Mouse (Mus musculus): ENCODE data around the gene Adgrg1. TPM values are rescaled to one million over a fixed set of nuclear protein-coding genes. Genes with fewer than 3 reads are reported as not detected.
A peak's percentile ranks its signal among the peaks of the same experiment; 100 is the strongest.

Adgrg1 gene
- total and polyA plus RNA-seq, 2 experiments: 0.55 to 4.2 TPM

DNA sequence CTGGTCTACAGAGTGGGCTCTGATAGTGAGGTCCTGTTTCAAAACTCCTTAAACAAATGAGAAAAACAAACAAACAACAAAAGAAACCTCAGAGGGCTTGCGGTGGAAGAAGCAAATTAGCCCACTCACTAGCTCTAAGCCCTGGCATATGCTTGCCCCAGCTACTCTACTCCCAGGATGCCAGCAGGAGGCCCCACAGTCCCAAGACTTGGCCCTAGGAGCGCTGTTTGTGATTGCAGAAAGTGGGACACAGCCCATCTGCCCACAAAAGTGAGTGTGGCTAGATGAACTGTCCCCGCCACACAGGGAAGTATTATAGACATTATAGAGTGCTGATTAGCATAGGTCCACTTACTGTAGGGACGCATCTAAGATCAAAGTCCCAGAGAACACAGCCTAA is 26.1 kb upstream of the Adgrg1 start:
- no peaks in the 10 kb centered on the region for H3K4me1 ChIP-seq (ENCODE audit: control insufficient read depth, insufficient read depth, low read length)
- 87% methylated on average over 4 of the region's 4 CpGs for WGBS
- H3K79me2 ChIP-seq (ENCODE audit: control insufficient read depth, insufficient read depth, low read length): no peaks in the 10 kb centered on the region
- no peak overlapping the region for H3K27ac ChIP-seq (replicated peaks; ENCODE audit: insufficient read depth, low read depth, low read length)
- H3K36me3 ChIP-seq (ENCODE audit: control insufficient read depth, insufficient read depth, low read length): no peaks in the 10 kb centered on the region
- H3K27me3 ChIP-seq (ENCODE audit: control insufficient read depth, insufficient read depth, low read length): no peaks in the 10 kb centered on the region
- no peak for DNase-seq (ENCODE audit: extremely low read depth, low read depth, low spot score)
- no peak overlapping the region for H3K4me3 ChIP-seq (ENCODE audit: insufficient read depth, low read depth, low read length)
- no peak overlapping the region for H3K9ac ChIP-seq (ENCODE audit: low read depth, low read length)
- no peak for TF ChIP-seq CTCF (IDR thresholded peaks at IDR 0.05; ENCODE audit: low read depth, low read length)
- TF ChIP-seq POLR2A (IDR thresholded peaks at IDR 0.05; ENCODE audit: extremely low read depth, insufficient read depth, low read length): no peak

DNA sequence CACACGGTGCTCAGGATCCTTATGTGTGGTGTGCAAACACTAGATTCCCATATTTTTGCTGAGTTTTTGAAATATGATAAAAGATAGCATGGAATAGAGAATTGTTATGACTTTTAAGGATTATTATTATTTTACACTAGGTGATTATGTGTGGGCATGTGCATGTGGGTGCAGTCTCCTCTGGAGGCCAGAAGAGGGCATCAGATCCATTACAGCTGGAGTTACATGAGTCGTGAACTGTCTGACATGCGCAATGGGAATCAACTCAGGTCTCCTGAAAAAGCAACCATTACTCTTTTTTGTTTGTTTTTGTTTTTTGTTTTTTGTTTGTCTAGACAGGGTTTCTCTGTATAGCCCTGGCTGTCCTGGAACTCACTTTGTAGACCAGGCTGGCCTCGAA is 25.5 kb upstream of the Adgrg1 start:
- Histone ChIP-seq H3K36me3 (ENCODE audit: control insufficient read depth, insufficient read depth, low read length) (no peaks in the 10 kb centered on the region), H3K79me2 (ENCODE audit: control insufficient read depth, insufficient read depth, low read length) (no peaks in the 10 kb centered on the region), H3K9ac (ENCODE audit: low read depth, low read length) (no peak overlapping the region), H3K27me3 (ENCODE audit: control insufficient read depth, insufficient read depth, low read length) (no peaks in the 10 kb centered on the region), H3K4me1 (ENCODE audit: control insufficient read depth, insufficient read depth, low read length) (no peaks in the 10 kb centered on the region), H3K27ac (replicated peaks; ENCODE audit: insufficient read depth, low read depth, low read length) (no peak overlapping the region), H3K4me3 (ENCODE audit: insufficient read depth, low read depth, low read length) (no peak overlapping the region)
- WGBS: 87% methylated on average over 4 of the region's 4 CpGs
- no peak for TF ChIP-seq POLR2A (IDR thresholded peaks at IDR 0.05; ENCODE audit: extremely low read depth, insufficient read depth, low read length)
- no peak for TF ChIP-seq CTCF (IDR thresholded peaks at IDR 0.05; ENCODE audit: low read depth, low read length)
- DNase-seq (ENCODE audit: extremely low read depth, low read depth, low spot score): no peak

DNA sequence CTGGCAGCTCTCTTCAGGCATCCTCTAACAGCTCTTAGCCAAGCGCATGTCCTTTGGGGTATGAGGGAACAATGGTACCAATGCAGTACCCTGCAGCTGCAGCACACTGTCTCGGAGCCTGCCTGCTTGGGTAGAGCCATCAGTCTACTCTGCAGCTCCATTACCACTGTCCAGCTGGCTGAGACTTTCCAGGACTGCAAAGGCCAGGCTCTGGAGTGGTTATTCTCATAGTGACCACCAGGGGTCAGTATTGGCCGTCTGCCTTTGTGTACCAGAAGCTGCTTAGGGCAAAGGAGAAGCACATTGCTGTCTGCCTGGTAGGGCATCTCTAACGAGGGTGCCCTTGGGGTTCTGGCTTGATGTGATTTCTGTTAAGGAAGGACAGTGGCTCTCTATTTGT is 24.5 kb upstream of the Adgrg1 start:
- no peaks in the 10 kb centered on the region for H3K79me2 ChIP-seq (ENCODE audit: control insufficient read depth, insufficient read depth, low read length)
- H3K4me3 ChIP-seq (ENCODE audit: insufficient read depth, low read depth, low read length): no peak overlapping the region
- H3K9ac ChIP-seq (ENCODE audit: low read depth, low read length): no peak overlapping the region
- peak; percentile 40 for DNase-seq (ENCODE audit: extremely low read depth, low read depth, low spot score)
- no peaks in the 10 kb centered on the region for H3K4me1 ChIP-seq (ENCODE audit: control insufficient read depth, insufficient read depth, low read length)
- H3K27me3 ChIP-seq (ENCODE audit: control insufficient read depth, insufficient read depth, low read length): no peaks in the 10 kb centered on the region
- no peak overlapping the region for H3K27ac ChIP-seq (replicated peaks; ENCODE audit: insufficient read depth, low read depth, low read length)
- 19% methylated on average over 4 of the region's 4 CpGs for WGBS
- H3K36me3 ChIP-seq (ENCODE audit: control insufficient read depth, insufficient read depth, low read length): no peaks in the 10 kb centered on the region
- TF ChIP-seq POLR2A (IDR thresholded peaks at IDR 0.05; ENCODE audit: extremely low read depth, insufficient read depth, low read length) (no peak), CTCF (IDR thresholded peaks at IDR 0.05; ENCODE audit: low read depth, low read length) (peak; percentile 86)

DNA sequence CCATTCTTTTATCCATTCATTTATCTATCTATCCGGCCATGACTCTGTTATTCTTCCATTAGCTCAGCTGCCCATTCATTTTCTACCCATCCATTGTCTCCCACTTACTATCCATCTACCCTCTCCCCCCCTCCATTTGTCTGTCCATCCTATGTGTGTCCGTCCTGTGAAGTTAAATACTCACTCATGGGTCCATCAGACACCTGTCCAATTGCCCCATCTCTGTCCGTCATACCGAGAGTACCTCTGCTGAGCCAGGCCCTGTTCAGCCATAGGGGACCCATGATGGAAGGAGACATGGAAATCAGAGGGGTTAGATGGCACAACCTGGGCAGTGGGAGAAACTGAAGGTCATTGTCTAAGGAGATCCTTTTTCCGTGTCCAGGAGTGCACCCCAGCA is 24.1 kb upstream of the Adgrg1 start:
- H3K4me3 ChIP-seq (ENCODE audit: insufficient read depth, low read depth, low read length): no peak overlapping the region
- DNase-seq (ENCODE audit: extremely low read depth, low read depth, low spot score): no peak
- no peak overlapping the region for H3K9ac ChIP-seq (ENCODE audit: low read depth, low read length)
- H3K36me3 ChIP-seq (ENCODE audit: control insufficient read depth, insufficient read depth, low read length): no peaks in the 10 kb centered on the region
- no peaks in the 10 kb centered on the region for H3K79me2 ChIP-seq (ENCODE audit: control insufficient read depth, insufficient read depth, low read length)
- no peaks in the 10 kb centered on the region for H3K27me3 ChIP-seq (ENCODE audit: control insufficient read depth, insufficient read depth, low read length)
- TF ChIP-seq POLR2A (IDR thresholded peaks at IDR 0.05; ENCODE audit: extremely low read depth, insufficient read depth, low read length) (no peak), CTCF (IDR thresholded peaks at IDR 0.05; ENCODE audit: low read depth, low read length) (no peak)
- WGBS: 84% methylated on average over 5 of the region's 5 CpGs
- H3K27ac ChIP-seq (replicated peaks; ENCODE audit: insufficient read depth, low read depth, low read length): no peak overlapping the region
- no peaks in the 10 kb centered on the region for H3K4me1 ChIP-seq (ENCODE audit: control insufficient read depth, insufficient read depth, low read length)

DNA sequence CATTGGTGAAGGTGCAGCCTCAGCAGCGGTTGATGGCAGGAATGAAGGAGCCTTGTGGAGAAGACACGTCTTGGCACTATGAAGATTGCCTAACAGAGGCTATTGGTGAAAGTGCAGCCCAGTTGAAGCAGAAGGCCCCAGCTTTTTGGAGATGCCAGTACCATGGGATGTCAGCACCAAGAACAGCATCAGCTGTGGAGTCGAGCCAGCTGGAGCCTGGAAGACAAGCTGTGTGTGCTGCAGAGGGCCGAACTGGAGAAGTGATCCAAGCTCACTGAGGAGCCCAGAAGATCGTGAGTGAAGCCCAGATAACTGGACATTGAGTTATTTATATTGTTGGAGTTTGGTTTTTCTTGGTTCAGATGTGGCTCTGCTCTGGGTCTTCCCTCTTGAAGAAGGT is 22.5 kb upstream of the Adgrg1 start:
- no peaks in the 10 kb centered on the region for H3K27me3 ChIP-seq (ENCODE audit: control insufficient read depth, insufficient read depth, low read length)
- TF ChIP-seq CTCF (IDR thresholded peaks at IDR 0.05; ENCODE audit: low read depth, low read length): no peak
- H3K4me3 ChIP-seq (ENCODE audit: insufficient read depth, low read depth, low read length): no peak overlapping the region
- H3K36me3 ChIP-seq (ENCODE audit: control insufficient read depth, insufficient read depth, low read length): no peaks in the 10 kb centered on the region
- no peaks in the 10 kb centered on the region for H3K79me2 ChIP-seq (ENCODE audit: control insufficient read depth, insufficient read depth, low read length)
- H3K27ac ChIP-seq (replicated peaks; ENCODE audit: insufficient read depth, low read depth, low read length): no peak overlapping the region
- 82% methylated on average over 5 of the region's 5 CpGs for WGBS
- H3K9ac ChIP-seq (ENCODE audit: low read depth, low read length): no peak overlapping the region
- no peaks in the 10 kb centered on the region for H3K4me1 ChIP-seq (ENCODE audit: control insufficient read depth, insufficient read depth, low read length)
- no peak for DNase-seq (ENCODE audit: extremely low read depth, low read depth, low spot score)

DNA sequence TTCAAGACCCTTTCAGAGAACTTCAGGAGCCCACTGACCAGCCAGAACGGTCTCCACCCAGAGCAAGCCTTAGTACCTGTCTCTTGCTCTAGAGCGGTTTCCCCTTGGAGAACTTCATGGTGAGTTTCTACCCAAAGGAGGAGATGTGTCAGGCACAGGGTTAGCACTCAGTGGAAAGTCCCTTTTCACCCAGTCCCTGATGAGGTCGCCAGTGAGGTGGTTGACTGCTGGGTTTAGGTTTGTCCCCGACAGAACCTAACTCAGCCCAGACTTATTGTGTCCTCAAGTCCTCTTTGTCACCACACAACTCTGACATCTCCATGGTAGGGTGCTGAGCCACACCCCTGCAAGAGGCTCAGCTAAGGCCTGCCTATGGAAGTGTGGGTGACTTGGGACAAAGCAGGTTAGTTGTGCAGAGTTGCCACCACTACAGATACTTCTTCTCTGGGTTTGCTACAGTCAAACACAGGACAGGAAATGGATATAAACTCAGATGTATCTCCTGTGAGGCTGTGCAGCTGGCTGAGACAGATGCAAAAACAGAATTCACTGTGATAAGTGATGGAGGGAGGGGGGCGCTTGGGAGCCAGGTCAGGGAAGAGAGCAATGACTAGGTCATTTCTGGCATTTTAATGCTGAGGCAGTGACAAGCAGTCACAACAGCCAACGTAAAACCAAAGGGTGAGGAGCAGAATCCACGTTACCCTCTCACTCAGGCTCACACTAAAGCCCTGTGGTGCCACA is 20.8 kb upstream of the Adgrg1 start:
- no peak for DNase-seq (ENCODE audit: extremely low read depth, low read depth, low spot score)
- H3K4me3 ChIP-seq (ENCODE audit: insufficient read depth, low read depth, low read length): no peak overlapping the region
- H3K36me3 ChIP-seq (ENCODE audit: control insufficient read depth, insufficient read depth, low read length): no peaks in the 10 kb centered on the region
- TF ChIP-seq CTCF (IDR thresholded peaks at IDR 0.05; ENCODE audit: low read depth, low read length) (no peak), POLR2A (IDR thresholded peaks at IDR 0.05; ENCODE audit: extremely low read depth, insufficient read depth, low read length) (no peak)
- no peak overlapping the region for H3K27ac ChIP-seq (replicated peaks; ENCODE audit: insufficient read depth, low read depth, low read length)
- no peaks in the 10 kb centered on the region for H3K27me3 ChIP-seq (ENCODE audit: control insufficient read depth, insufficient read depth, low read length)
- 81% methylated on average over 7 of the region's 7 CpGs for WGBS
- no peaks in the 10 kb centered on the region for H3K4me1 ChIP-seq (ENCODE audit: control insufficient read depth, insufficient read depth, low read length)
- no peak overlapping the region for H3K9ac ChIP-seq (ENCODE audit: low read depth, low read length)
- no peaks in the 10 kb centered on the region for H3K79me2 ChIP-seq (ENCODE audit: control insufficient read depth, insufficient read depth, low read length)
